Mouse (Mus musculus): ENCODE measurements at regions not wholly inside any gene's neighbourhood (a gene's known extent, or its start where the extent isn't known, plus 50 kb on each side); places are given as distances from the start of the nearest gene placed in this dataset.
A peak's percentile ranks its signal among the peaks of the same experiment; 100 is the strongest.

GRCm38 (mm10) chr2:173993431-173993955, 82.6 kb upstream of the Stx16 start:
- DNase-seq (ENCODE audit: low spot score in 2 of 2): no peak

- no peak for DNase-seq (ENCODE audit: low spot score in 2 of 2)
Measured at GRCm38 (mm10) chr2:173994301-173995073, 81.6 kb upstream of the Stx16 start.

DNA sequence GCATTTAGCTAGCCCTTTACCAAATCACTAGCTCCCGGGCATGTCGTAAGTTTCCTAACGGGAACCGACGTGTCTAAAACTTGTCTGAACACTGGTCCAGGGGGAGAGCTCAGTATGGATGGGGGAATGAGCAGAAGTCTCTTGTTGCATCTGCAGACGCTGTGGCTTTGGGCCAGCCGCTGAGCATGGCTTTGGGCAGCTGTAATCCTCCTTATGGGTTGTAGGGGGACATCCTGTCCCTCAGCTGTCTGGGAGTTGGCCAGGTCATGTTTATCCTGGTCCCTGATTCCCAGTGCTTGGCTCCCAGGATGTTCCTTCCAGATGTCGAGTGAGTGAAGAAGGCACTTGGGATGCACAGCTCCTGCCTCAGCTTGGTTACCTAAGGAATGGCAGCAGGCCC, 71.4 kb upstream of the Stx16 start:
- peak in 1 of 2 experiments; percentile 70 for DNase-seq (ENCODE audit: low spot score in 2 of 2)

- DNase-seq (ENCODE audit: low spot score in 2 of 2): no peak
Measured at GRCm38 (mm10) chr2:174007976-174008349, 68.1 kb upstream of the Stx16 start.

DNA sequence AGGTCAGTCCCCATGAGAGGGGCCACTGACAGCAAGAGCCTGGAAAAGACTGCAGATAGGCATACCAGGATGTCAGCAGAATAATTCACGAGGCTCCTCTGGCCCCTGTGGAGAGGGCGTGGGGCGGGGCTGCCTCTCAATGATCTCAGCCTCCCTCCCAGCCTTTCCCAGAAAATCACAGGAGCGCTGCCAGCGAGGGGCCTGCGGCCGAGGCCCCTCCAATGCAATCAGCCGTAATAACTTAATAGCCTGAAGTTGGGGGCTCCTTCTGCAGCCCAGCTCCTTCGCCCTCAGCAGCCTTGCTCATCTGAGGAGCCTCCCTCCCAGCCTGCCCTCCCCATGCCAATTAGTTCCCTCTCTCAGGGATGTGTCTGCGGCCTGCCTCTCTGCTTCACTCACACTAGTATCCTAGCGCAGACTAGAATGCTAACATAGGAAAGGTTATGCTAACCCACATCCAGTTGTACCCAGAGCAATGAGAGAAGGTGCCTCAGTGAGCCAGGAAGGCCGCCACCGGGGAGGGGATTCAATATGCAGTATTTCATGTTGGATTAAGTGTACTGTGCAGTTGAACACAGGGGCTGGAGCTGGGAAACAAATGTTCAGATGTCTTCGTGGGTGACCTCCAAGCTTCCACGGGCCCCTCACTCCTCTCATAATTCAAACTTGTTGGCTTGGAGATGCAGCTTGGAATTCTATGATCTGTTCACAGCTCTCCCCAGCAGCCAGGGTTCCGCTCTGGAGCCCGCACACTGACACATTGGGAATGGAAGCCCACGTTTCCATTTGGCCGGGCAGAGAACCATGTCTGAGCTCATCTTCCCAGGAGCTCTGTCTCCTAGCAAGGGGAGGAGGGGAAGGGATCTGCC, 67.5 kb upstream of the Stx16 start:
- peak; percentile 60 to 80 for DNase-seq (ENCODE audit: low spot score in 2 of 2)

GRCm38 (mm10) chr2:174010038-174010437, 66.1 kb upstream of the Stx16 start:
- no peak for DNase-seq (ENCODE audit: low spot score in 2 of 2)

GRCm38 (mm10) chr2:174011399-174011798, 64.7 kb upstream of the Stx16 start:
- no peak for DNase-seq (ENCODE audit: low spot score in 2 of 2)

DNA sequence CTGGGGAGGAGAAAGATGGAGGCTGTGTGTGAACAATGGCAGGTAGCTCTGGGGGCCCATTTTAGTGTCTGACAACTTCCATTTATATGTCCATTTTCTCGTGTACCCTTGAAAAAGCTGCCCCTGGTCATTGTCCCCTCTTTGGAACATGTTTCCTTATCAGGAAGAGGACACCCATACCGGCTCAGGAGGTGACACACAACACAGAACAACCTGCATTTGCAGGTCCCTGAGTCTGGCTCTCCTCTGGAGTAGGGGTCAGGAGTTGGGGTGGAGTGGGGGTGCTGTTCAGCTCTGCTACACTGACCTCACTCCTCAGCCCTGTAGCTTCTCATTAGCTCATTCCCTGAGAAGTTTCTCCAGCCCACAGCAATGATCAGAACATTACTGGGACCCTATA, 61.7 kb upstream of the Stx16 start:
- no peak for DNase-seq (ENCODE audit: low spot score in 2 of 2)

- DNase-seq (ENCODE audit: low spot score in 2 of 2): no peak
Measured at GRCm38 (mm10) chr2:174015283-174015682, 60.8 kb upstream of the Stx16 start.

DNA sequence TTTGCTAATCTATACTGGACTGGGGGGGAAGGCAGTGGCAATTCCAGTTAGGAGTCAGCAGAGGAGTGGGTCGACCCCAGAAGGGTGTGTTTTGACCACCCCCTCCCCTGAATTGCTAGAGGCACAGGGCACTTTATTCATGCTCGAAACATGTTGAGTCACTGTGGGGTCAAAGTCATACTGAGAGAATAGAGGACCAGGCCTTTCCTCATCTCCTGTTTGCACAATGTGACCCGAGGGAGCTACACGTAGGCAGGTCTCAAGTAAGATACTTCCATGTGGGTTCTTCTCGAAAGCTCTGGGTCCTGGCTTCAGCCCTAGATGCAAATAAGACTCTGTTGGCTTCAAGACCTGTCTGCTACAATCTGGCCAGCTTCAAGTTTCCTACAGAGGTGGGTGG, 60.0 kb upstream of the Stx16 start:
- DNase-seq (ENCODE audit: low spot score in 2 of 2): no peak

- no peak for DNase-seq (ENCODE audit: low spot score in 2 of 2)
Measured at GRCm38 (mm10) chr2:174017042-174017441, 59.1 kb upstream of the Stx16 start.

DNA sequence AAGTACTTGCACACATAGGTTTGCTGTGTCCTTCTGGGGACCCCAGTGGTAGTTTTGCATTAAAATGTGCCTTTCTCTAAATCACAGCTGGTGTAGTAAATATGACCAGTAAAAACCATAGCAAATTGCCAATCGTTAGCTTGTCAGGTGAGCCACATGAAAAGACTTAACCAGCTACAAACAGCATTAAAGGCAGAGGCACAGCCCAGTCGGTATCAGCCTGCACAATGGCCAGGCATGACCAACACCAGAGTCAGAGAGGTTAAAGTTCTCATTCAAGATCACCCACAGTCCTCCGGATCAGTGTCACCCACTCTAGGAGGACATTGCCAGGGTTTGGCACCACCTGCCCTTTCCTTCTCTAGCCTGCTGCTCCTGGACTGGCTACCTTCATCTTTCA, 58.5 kb upstream of the Stx16 start:
- DNase-seq (ENCODE audit: low spot score in 2 of 2): no peak

DNA sequence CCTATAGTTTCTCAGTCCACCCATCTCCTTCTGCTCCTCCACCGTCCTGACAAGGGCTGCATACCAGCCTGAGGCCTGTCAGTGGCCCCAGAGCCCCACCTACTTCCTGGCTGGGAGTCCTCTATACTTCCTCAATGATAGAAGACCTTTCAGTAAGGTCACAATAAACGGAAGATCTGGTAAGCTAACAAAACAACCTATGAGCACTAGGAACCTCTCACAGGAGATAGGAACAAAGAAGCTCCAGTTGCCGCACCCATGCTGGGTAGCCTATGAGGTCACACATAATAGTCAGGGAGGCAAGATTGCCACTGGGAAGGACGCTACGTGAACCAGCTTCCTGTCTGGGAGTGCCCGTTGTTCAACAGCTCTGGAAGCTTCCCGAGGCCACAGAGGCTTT, 58.1 kb upstream of the Stx16 start:
- DNase-seq (ENCODE audit: low spot score in 2 of 2): no peak

GRCm38 (mm10) chr2:174018986-174019385, 57.1 kb upstream of the Stx16 start:
- peak in 1 of 2 experiments; percentile 2 for DNase-seq (ENCODE audit: low spot score in 2 of 2)

- DNase-seq (ENCODE audit: low spot score in 2 of 2): peak in 1 of 2 experiments; percentile 5
Measured at GRCm38 (mm10) chr2:174019970-174020369, 56.1 kb upstream of the Stx16 start.

DNA sequence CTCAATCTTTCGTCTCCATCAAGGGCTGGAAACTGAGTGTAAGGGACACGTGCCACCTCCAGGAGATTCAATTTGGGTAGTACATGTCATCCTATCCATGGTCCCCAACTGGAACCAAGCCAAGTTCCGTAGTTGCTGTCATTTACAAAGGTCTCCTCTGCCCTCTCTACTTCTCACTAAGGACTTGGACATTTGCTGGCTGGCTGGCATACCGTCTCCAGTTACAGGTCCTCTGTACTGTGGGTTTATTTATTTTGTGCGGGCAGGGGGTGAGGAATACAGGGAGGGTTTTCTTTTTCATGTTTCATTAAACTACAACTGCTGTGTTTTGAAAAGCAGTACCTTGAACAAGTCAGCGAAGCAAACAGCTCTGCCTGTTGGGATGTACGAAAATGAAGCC, 55.7 kb upstream of the Stx16 start:
- peak in 1 of 2 experiments; percentile 7 for DNase-seq (ENCODE audit: low spot score in 2 of 2)

DNA sequence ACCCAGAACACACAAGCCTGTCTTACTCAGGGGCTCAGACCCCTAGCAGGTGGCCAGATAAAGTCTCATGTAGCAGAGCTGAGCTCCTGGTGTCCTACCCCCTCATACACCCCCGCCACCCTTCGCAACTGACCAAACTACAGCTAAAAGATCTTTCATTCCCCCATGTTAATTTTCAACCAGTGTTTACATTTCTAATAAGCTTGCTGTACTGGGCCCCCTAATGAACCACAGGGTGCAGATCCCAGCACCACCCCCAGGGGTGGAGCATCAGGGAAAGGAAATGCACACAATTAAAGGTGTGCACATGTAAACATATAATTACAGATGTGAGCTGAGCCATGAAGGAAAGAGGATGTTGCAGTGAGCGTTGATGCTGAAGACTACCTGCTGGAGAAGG, 54.6 kb upstream of the Stx16 start:
- DNase-seq (ENCODE audit: low spot score in 2 of 2): no peak

GRCm38 (mm10) chr2:174022292-174022691, 53.8 kb upstream of the Stx16 start:
- DNase-seq (ENCODE audit: low spot score in 2 of 2): peak in 1 of 2 experiments; percentile 62

GRCm38 (mm10) chr2:174025181-174025870, 50.8 kb upstream of the Stx16 start:
- DNase-seq (ENCODE audit: low spot score in 2 of 2): no peak
